Mouse (Mus musculus): ENCODE results near the gene Mex3a.
A peak's percentile ranks its signal among the peaks of the same experiment; 100 is the strongest.
"Not testable (repeated sequence)": the region's sequence is repeated elsewhere in the genome, so short reads cannot be mapped to it uniquely, and the experiment has no call there.

The Mex3a gene

DNA sequence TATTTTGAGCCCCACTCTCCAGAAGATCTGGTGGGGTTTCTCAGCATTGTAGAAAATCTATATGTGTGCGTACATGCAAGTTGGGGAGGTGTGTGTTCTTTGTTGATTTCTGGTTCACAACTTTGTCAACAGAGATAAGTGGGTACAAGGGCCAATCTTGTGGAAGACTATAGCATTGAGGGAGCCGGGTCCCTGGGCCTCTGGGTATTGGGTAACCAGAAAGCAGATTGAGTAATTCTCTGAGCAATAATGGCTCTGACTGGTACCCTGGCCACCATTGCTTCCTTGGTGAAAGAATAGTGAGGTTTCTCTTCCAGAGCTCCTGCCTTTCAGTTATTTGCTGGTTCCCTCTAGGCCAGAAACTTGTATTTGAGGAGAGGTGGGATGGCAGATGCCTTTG, 36.9 kb downstream of the Mex3a start:
- DNase-seq (ENCODE audit: low spot score in 2 of 2): no peak

DNA sequence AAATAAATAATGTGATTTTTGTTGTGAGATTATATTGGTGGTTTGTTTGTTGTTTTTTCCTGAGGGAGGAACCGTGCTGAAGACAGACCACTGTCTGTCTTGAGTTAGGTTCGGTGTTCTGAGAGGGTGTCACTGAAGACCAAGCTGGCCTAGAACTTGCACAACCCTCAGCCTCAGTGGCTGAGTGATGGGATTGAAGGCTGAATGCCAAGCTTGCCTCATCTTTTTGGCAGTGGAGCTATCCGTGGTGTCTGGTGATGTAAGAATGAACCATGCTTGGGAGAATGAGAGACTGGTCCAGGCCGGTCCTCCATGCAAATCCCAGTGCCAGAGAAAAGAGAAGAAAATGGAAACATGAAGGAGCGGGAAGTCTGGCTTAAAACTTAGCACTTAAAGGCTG, 37.5 kb downstream of the Mex3a start:
- no peak for DNase-seq (ENCODE audit: low spot score in 2 of 2)

DNA sequence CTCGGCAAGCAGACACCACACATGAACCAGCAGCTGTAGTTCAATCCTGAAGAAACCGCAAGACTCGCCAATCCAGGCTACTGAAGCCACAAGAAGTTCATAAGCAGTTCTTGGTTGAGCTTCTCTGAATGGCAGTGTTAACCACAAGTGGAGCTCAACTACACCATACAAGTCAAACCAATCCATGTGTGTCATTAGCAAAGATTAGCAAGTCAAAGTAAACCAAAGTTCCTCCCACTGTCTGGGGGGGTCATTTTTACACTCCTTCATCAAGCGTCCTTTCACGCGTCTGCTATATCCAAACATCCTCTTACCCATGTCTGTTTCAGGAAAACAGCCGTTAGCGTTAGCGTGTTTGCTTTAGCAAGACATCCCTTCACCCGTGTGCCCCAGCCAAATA, 38.1 kb downstream of the Mex3a start:
- DNase-seq (ENCODE audit: low spot score in 2 of 2): no peak

DNA sequence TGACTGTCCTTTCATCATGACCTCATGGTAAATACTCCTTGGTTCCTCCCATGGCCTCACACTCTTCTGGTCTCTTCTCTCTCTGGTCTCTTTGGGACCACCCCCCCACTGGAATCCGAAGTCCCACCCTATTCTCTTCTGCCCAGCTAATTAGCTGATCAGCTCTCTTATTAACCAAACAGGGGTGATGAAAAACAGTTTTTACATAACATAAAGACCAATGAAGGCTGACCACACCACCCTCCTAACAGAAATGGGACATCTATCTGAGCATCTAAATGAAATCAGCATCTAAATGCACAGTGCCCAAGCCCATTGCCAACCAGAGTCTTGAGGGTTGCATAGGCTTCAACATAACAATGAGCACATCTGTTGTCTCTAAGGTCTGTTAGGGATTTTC, 39.7 kb downstream of the Mex3a start:
- DNase-seq (ENCODE audit: low spot score in 2 of 2): no peak

DNA sequence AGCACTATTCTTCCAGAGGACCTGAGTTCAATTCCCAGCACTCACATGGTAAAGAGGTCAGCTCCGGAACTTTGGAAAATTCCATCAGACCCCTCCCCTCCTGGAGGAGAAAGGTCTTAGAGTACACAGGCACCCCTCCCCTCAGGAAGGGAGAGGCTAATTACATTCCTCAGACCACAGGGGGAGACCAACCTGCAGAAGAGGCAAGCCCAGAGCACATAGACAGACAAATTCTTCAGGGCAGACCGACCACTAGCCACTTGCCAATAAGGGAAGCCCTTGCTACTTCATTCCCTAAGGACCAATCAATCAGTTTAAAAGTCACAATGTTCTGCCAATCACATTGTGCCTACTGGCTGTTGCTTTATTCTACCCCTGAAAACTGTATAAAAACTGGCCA, 40.6 kb downstream of the Mex3a start:
- DNase-seq (ENCODE audit: low spot score in 2 of 2): no peak

GRCm38 (mm10) chr3:88573810-88574209, 41.6 kb downstream of the Mex3a start:
- DNase-seq (ENCODE audit: low spot score in 2 of 2): no peak

DNA sequence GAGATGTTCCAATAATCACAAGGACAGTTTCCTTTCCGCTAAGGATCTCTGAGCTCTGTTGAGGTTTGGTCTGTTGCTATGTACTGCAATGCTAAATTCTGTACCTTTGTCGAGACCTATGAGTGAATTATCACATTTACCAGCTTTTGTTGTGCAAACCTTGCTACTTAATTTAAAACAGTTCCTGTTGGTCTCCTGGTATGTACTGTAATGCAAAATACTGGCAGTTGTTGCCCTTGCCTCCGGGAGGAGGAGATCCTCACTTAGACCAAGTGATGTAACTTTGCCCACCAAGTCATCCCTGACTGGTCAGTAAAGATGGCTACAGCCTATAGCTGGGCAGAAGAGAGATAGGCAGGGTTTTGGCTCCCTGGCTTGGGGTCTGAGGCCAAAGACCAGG, 43.3 kb downstream of the Mex3a start, which contains the start of gene Ssr2:
Gene Ssr2 (plus strand): TSS at position 337 of the 400 bp plus-strand sequence.
- DNase-seq (ENCODE audit: low spot score in 2 of 2): no peak

- DNase-seq (ENCODE audit: low spot score in 2 of 2): not testable (repeated sequence)
These were observed 45.7 kb downstream of the Mex3a start for GRCm38 (mm10) chr3:88577846-88578245.

- no peak for DNase-seq (ENCODE audit: low spot score in 2 of 2)
These were observed 46.6 kb downstream of the Mex3a start for GRCm38 (mm10) chr3:88578498-88579424.

- peak; percentile 43 to 88 for DNase-seq (ENCODE audit: low spot score in 2 of 2)
These were observed 47.4 kb downstream of the Mex3a start for GRCm38 (mm10) chr3:88579454-88580117.

DNA sequence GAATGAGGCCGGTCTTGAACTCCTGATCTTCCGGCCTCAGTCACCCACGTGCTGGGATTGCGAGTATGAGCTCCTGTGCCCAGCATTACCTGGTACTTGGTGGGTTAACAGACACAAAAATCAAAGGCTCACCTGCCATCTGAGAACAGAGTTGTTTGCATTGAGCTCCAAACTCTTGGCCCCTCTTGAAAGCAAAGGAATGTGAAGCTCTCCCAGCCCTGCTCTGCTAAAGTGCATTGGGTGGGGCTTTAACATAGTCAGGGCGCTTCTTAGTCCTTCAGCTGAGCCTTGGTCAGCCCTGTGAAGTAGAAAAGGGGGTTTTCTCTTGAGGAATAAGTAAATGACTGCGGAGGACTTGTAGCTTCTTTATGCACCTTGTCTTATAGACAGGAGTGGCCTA, 53.6 kb downstream of the Mex3a start:
- no peak for DNase-seq (ENCODE audit: low spot score in 2 of 2)

GRCm38 (mm10) chr3:88586640-88587039, 54.4 kb downstream of the Mex3a start:
- no peak for DNase-seq (ENCODE audit: low spot score in 2 of 2)

GRCm38 (mm10) chr3:88590246-88590645, 58.1 kb downstream of the Mex3a start:
- no peak for DNase-seq (ENCODE audit: low spot score in 2 of 2)

All from left cerebral cortex, adult 9 months (tissue).